Mouse (Mus musculus): ENCODE measurements around the gene Ttc23l.

DNA sequence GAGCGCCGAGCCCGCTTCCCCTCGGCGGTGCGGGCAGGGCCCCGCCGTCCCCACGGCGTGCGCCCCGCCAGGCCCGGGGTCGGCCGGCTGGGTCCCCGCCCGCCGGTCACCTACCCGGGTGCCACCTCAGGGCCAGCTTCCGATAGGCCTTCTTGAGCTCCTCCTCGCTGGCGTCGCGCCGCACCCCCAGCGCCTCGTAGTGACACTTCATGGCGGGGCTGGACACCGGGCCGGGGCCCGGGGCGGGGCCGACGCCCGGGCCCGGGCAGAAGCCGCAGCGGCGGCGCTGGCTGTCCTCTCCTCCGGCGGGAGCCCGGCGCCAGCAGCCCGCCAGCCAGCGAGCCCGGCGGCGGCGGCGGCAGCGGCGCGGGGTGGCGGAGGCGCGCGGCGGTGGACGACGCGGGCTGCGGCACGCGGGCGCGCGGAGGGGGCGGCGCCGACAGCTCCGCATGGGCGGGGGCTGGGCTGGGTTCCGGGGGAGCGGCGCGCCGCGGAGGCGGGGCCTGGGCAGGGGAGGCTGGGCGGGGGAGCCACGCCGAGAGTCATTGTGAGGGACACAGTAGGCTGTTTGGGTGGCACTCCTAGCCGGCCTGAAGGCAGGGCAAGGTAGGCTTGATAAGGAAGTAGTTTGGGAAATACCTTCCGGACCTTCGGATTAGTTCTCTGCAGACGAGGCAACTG lies 88.2 kb downstream of the Ttc23l start, which contains the start of gene Dnajc21:
- no peak for TF ChIP-seq GATA2 (IDR thresholded peaks at IDR 0.05; ENCODE audit: borderline replicate concordance, low read depth, low read length)
- no peak for TF ChIP-seq CTCF (IDR thresholded peaks at IDR 0.05; ENCODE audit: low read depth, low read length)

All from G1E (cell line).